Mouse (Mus musculus): ENCODE measurements around the gene Ercc8.

The Ercc8 gene

DNA sequence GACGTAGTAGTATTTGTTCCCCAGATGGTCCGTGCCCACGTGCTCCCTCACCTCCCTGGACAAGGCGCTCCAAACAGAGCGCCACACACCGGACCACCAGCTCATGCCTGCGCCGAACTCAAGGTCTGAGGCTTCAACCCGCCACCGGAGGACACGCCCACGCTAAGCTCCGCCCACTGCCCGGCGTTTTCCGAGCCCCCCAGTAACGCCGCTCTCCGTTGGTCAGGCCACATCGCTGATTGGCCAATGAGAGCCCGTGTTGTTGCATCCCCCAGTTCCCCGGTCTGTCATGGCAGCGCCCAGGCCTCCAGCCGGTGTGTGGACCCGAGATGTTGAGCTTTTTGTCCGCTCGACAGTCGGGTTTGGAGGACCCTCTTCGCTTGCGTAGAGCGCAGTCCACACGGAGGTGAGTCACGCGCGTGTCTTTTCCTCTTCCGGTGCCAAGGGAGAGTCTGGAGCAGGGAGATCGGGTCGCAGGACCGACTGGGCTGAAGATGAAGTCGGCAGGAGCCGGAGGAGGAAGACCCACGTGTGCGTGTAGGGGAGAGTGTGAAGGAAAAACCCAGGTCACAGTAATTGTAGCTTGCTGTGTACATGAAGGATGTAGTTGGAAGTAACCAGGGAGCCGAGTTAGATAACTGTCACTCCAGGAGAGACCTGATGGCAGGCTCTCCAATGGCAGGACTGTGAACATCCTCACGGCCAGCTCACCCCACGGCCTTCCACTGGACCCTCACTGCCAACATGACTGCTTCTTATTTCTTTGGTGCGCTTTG, at the start of gene Ercc8, which contains the start of gene Ndufaf2:
TSS of gene Ercc8 (plus strand) at position 267 of the 776 bp plus-strand sequence.
TSS of gene Ndufaf2 (minus strand) at position 159 of the 776 bp plus-strand sequence.
- DNase-seq = peak; percentile 95

DNA sequence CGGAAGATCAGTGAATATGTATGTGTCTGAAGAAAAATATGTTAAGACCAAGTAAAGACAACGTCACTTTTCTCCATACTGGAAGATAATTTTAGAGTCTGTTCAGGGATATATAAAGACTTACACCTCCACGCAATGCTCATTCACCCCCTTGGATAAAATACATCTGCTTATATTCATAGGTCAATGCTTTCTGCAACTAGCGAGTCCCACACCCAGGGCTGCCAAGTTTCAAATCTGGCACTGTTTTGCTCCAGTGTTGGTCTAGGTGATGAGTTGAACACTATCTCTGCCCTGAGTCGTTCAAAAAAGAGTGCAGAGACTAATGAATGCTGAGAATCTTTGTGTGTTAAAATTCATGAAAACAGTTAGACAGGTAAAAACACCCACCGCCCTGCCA, 47.6 kb upstream of the Ercc8 start:
- no peak for DNase-seq

DNA sequence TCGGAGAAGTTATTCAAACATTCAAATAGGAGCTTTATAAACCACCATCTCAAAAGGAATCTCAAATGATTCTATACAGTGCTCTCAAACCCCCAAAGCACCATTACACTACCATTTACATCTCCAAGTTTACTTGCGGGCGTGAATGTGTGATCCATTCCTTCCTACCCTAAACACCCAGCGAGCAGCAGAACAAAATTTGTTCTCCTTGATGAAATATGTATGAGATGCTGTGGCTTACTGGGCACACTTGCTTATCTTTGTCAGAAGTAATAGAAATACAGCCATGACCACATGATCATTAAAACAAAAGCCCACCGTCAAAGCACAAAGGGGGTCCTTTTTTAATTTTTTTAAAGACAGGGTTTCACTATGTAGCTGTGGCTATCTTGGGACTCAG, 45.0 kb upstream of the Ercc8 start:
- no peak for DNase-seq

DNA sequence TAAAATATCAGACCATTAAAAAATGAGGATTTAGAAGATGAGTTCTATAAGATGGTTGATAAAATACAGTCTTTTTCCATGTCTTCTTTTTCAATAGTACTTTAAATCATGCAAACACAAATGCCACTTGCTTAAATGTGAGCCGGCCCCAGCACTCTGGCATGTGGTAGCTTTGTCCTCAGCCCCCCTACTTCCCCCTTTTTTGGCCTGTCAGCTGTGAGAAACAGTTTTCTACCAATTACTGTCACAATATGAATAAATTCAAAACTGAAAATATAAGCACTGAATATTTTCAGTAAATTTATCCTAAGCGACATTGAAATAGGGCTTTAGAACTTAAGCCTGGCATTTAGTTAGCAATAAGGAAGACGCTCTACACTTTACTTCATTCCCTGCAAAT, 44.3 kb upstream of the Ercc8 start:
- DNase-seq = no peak

DNA sequence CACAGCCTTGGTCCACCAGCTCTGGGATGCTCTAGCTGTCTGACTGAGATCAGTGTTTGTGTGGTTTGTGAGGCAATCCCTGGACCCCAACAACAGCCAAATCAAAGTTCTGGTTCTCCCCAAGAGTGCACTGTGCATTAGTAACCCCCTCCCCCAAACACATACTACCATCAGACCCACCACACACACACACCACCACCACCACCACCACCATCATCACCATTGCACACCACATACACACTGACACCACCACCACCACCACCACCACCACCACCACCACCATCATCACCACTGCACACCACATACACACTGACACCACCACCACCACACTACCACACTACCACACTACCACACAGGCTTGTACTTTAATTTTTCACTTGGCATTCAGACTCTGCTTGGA, 40.9 kb upstream of the Ercc8 start:
- DNase-seq = no peak

DNA sequence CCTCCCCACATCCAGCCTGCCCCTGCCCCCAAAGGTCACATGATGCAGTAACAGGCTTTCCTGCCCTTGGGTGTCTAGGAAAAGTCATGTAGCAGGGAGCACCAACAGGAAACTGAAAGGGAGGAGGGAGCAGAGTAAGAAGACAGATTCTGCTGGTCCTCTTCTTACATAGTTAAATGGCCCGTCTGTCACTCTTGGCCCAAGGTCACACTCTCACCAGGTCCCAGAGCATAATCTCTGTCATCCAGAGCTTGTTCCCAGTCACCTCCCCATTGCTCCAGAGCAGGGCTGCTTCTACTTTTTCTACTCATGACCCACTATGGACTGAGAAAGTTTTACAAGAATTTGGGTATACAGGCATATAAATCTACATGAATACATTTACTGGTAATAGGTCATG, 40.3 kb upstream of the Ercc8 start:
- no peak for DNase-seq

DNA sequence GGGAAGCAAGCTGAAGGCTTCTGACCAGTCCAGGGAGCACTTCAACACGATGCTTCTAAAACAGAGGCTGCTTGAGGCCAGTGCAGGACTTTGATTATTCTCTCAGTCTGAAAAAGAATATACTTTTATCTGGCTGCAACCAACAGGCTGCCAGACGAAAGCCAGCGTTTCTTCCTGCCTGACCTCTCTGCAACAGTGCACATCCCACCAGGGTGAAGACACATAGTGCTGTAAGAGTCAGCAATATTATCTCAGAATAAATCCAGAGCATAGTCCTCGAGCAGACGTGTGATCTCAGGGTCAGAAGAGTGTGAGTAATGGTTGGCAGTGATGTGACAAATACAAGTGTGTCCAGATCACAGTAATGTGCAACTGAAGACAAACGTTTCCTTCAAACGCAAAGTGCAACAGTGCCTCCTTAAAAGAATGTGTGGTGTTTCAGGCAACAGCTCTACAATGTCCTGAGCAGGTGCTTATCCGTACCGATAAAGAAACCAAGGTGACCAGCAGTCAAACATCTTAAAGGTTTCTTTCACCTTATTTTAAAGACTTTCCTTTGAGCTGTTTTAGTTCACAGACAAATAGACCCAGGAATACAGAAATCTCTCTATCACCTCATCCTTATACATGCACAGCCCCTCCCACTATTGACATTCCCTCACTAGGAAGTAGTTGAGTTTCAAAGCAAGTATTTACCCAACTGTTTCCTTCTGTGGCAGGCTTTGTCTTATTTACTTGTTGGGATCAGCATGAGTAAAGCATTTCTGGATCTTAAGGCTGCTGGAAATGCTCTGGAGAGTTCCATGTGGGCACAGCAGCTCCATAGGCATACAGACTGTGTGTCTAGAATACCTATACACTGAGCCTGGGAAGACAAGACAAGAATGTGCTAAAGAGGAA, 38.9 kb upstream of the Ercc8 start:
- DNase-seq = no peak

DNA sequence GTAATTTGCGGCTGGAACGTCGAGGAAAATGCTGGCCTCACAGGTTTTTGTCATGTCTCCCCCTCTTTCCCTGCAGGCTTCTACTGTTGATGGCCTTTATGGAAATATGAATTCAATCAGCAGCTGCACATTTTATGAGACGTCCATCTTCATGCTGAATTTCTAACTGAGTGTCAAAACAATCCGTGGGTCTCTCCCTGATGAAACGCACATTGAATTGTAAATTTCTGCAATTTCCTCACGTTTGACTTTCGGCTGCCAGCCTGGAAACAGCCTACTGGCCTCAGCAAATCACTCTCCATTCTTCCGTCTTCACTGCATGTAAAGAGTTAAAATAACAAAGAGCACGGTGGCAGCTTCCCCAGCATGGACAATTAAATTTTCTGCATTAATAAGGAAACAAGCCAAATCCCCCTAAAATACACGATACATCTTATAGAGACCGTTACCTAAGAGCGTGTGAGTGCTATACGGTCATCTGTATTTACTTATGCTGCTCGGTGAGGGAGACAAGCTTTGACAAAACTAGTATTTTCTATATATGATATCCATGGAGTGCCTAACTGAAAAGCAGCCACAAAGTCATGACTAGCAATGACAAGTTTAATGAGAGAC, 35.3 kb upstream of the Ercc8 start:
- DNase-seq = no peak

DNA sequence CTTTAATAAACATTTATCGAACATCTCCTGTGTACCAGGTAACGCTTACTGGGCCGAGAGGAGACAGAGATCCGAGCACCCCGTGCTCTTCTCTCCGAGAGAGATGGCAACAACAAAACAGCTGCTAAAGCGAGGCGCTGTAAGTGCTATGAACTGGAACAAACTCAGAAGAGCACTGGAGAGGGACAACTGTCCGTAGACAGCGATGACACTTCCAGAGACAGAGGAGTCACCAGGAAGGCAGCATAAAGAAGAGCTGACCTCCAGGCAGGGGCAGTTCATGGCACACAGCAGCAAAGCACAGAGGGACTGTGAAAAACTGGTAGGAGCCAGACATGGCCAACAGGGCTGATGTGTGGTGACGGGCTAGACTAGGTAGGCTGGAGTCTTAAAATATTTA, 34.4 kb upstream of the Ercc8 start:
- DNase-seq = no peak

DNA sequence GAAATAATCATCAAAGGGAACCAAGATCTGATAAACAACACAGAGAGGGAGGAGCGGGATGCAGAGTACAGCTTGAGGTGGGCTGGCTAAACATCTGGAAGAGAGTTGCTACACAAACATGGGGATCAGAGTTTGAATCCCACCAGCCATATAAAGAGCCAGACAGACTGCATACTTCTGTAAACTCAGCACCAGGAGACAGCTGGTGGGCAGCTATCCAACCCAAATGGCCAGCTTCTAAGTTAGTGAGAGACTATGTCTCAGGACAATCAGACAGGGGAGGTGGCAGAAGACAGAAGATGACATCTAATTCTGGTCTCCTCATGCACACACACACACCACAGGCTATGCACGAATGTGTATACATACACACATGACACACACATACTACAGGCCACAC, 32.3 kb upstream of the Ercc8 start:
- no peak for DNase-seq

DNA sequence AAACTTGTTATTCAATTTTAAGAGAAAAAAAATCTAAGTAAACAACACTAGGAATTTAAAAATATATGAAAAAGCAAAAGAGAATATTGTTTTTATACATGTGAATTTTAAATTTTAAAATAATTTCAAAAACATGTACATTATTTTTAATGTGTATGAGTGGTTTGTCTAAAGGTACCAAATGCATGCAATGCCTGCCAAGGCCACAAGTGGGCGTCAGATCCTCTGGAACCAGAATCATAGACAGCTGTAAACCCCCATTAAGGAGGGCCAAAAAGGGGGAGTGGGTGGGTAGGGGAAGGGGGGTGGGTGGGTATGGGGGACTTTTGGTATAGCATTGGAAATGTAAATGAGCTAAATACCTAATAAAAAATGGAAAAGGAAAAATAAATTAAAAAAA, 31.4 kb upstream of the Ercc8 start:
- no peak for DNase-seq

DNA sequence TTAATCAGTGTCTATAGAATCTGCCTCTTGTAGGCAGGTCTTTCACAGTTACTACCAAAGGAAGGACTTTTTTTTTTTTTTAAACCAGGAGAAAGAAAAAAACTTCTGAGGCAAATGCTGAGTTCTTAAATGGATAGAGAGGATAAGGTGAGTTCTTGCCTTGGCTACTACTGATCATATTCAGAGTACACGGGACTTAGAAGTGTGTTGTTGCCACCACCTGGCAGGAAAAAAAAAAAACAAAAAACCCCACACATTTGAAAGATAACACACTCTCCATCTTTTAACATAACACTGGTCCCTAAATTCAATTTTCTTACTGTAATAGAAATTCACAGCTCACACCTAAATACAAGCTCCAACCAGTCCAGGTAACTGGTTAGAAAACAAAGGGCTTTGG, 30.6 kb upstream of the Ercc8 start:
- DNase-seq = no peak

DNA sequence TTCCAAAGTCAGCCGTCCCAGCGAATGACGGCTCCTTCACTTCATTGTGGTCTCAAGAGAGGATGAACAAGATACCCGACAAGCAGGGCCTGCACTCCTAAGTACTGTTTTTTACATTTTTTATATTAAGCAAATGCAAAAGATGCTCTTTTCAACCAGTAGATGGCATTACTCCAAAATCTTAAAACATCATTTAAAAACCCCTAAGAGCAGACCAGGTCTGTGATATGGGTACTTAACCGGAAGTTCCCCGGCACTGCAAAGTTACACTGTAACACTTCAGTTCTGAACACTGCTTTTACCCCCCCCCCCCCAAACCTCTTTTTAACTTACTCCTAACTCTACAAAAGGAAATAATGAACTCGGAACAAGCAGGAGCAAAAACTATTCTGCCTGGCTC, 29.5 kb upstream of the Ercc8 start:
- DNase-seq = no peak

DNA sequence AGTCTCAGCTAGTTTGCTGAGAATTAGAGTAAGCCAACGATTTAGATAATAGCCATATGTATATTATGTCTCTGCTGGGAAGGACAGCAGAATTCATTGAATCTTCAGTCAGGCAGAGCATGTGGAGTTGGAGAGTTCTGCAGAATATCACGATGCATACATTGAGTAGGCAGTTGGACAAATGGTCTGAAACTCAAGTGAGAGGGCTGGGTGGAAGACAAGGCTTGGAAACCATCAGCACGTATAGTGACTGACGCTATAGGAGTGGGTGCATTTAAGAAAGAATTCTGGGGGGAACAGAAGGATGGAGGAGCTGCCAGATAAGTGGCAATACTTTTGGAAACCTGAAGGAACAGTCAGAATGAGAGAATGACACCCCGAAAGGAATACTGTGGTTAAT, 27.8 kb upstream of the Ercc8 start:
- peak; percentile 59 for DNase-seq

DNA sequence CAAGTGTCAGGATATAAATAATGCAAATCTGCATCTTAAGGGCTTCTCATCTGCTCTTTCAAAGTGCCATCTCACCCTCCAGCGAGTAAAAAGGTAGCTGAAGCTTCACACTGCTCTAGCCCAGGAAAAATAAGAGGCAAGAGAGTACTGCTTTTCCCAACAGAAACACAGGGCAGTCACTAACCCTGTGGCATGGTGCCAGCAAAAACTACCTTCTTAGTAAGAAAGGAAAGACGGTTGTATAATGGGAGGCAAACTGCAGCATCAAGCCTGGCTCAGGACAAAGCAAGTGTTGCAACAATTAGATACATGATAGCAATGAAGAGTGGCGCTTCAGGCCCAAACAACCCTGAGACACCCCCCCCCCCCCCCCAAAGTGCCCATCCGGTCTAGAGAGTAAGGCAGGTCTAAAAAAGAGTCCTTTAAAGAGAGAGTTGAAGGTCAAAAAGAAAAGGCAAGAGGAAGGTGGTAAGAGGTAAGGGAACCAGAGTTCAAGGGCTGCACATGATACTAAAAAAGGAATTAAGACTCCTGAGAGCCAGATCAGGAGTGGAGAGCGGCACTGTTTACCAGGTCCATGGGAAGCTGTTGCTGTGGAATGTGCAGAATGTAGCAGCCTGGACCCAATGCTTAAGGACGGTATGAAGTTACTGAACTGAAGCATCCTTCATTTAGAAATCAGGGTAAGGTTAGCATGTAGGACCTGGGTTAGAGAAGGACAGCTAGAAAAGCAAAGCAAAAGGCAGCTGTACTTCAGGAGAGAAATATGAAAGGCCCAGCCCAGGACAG, 26.3 kb upstream of the Ercc8 start:
- no peak for DNase-seq

DNA sequence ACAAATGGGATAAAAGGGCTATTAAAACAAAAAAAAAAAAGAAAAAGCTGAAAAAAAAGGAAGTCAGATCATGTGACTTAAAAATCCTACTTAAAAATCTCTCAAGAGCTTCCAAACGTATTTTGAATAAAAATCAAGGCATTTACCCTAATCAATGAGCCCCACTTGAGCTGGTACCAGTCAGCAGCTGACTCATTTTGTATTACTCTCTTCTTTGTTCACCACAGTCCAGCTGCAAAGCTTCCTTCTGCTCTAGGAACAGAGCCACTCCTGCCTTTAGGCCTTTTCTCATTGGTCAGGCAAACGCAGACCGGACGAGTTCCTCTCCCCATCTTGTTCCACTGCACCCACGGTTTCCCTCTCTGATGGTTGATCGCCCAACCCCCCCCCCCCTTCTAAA, 22.9 kb upstream of the Ercc8 start:
- DNase-seq = no peak

DNA sequence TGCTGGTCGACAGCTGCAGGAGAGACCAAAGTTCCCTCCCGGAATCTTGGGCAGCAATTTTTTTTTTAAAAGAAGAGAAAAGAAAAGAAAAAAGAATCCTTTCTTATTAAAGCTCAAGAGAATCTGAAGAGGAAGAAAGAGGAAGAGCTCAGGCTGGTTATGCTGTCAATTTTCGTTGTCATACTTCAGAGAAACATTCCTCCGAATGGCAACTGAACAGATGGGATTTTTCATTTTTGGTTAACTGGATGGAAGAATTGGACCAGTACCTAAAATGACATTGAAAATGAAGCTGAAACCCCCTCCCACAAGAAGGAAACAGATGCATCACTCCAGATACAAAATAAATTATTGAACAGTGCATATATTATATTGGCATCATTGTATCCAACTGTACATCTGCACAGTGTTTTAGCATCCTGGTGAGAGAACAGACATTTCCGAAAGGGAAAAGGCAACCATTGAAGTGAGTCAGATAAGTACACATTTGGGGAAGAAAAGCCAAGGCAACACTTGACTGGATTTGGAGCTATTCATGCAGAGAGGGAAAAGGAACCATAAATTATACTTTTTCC, 20.0 kb upstream of the Ercc8 start:
- DNase-seq = no peak

DNA sequence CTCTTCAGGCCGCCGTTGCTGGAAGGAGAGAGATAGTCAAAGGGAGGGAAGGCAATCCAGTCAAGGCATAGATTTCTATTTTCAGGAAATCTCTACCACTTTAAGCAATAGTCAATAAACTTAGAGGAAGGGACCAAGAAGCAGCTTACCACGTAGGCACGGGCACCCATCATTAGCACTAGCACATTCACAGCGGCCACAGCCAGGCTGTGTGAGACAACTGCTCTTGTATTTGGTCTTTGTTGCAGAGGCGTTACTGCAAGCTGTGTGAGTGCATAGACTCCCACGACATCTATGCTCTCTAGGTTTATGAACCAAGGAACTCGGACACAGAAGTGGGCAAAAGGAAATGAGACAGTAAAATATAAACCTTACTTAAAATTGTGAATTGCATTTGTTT, 14.4 kb upstream of the Ercc8 start:
- DNase-seq = no peak

DNA sequence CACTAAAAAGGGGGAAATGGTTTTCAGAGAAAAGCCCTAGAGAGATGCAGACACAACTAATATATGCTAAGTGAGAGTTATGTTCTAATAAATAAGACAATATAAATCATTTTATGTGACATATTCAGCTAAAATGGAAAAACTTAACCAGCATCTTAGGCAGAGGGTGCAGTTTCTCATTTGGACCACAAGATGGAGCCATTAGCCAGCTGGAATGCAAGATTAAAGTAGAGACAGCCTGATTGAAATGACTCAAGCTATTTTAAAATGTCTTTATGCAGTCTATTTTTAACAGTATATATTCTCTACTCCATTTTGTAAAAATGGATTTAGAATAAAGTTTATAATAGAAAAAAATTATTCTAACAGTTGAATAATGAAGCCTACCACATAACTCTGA, 6.7 kb upstream of the Ercc8 start:
- DNase-seq = no peak

DNA sequence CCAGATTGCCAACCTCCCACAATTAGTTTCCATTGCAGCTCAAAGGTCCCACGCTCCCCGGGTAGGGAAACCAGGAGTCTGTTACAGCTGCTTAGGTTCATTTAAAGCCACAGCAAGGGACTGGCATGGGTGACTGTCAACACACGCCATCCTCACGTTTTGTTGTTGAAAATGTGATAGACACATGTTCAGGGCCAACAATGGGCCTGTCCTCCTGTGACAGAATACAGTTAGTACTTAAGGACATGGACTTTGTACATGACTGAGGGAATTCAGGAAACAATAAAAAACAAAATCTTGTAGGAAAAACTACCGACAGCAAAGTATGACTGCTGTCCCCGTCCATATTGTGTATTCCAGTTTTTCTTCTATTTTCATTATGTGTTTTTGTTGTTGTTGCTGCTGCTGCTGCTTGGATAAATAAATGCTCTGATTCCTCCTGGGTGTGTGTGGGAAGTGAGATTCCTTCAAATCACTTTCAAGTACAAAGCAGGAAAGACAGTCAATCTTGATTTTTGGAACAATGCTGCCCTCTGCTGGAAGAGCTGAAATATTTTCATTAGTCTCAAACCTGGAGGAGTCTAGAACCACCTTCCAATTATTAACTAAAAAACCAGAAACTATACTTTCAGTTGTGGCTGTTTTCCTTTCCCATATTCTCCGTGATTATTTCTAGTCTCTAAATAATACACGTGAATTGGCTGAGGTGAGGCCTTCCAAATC, 5.7 kb upstream of the Ercc8 start:
- DNase-seq = peak; percentile 35

DNA sequence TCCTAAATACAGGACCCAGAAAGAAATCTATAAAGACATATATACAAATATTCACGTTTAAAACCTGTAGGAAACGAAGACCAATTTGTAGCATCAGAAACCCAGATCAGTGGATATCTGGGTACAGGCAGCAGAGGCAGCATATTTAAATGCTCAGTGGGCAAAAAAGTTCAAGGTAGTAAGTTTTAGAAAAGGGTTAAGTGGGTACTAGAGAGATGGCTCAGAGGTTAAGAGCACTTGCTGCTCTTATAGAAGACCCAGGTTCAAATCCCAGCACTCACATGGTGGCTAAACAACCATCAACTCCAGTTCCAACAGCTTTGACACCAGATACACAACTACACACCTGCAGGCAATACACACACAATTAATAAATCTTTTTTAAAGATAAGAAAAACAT, 1.4 kb upstream of the Ercc8 start:
- no peak for DNase-seq

Data from right cerebral cortex, adult 18-20 months (tissue).